Mouse (Mus musculus): ENCODE measurements around the gene Arid3b. TPM values are rescaled to one million over a fixed set of nuclear protein-coding genes. Genes with fewer than 3 reads are reported as not detected.

The Arid3b gene
- polyA plus RNA-seq, 1 experiment from 2014 or later = 9.7 TPM

- Histone ChIP-seq H3K27ac (no peak overlapping the region), H3K36me3 (no peaks in the 10 kb centered on the region), H3K4me1 (replicated peaks) (no peaks in the 10 kb centered on the region), H3K4me2 (no peak overlapping the region), H3K4me3 (replicated peaks) (no peak overlapping the region), H3K27me3 (peaks cover 6% of the 10 kb centered on the region; the same call in 1 of the 2 replicates), H3K9ac (no peak overlapping the region), H3K9me3 (replicated peaks) (no peaks in the 10 kb centered on the region)
- no peak for DNase-seq
- no peak for ATAC-seq (ENCODE audit: low read depth)
These were observed 27.7 kb upstream of the Arid3b start for GRCm38 (mm10) chr9:57864336-57864735.

DNA sequence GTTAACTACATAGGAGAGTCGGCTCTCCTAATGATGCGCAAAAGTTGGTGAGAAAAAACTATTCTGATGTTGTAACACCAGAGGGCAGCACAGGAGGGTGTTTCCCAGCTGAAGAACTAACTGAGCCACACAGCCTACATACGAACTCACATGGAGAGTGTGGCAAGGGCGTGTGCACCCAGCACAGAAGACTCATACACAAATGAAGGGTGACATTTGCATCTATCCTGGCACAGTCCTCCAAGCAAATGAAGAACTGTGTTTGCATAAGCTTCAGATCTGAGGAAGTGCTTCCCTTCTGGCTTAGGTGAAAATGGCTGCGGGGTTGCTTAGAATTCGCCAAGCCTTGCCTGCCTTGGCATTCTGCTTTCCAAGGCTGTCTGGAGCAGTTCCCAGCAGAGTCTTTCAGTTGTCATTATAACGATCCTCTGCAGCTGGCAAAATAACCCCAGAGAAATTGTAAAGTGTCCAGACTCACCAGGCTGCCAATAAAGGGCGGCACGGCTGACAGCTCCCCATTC, 25.4 kb upstream of the Arid3b start:
- Histone ChIP-seq H3K4me2 (no peak overlapping the region), H3K4me1 (replicated peaks) (no peaks in the 10 kb centered on the region), H3K9ac (no peak overlapping the region), H3K9me3 (replicated peaks) (no peaks in the 10 kb centered on the region), H3K36me3 (no peaks in the 10 kb centered on the region), H3K27me3 (peaks cover 6% of the 10 kb centered on the region; the same call in 1 of the 2 replicates), H3K27ac (no peak overlapping the region), H3K4me3 (replicated peaks) (no peak overlapping the region)
- DNase-seq = no peak
- 47% methylated on average over 9 of the region's 9 CpGs for WGBS (ENCODE audit: insufficient replicate concordance)
- ATAC-seq (ENCODE audit: low read depth) = no peak

- no peak overlapping the region for H3K27ac ChIP-seq
- no peaks in the 10 kb centered on the region for H3K36me3 ChIP-seq
- ATAC-seq (ENCODE audit: low read depth) (no peak), DNase-seq (no peak)
- no peak overlapping the region for H3K4me3 ChIP-seq (replicated peaks)
- no peak overlapping the region for H3K9ac ChIP-seq
- WGBS (ENCODE audit: insufficient replicate concordance) = 75% methylated on average over 2 of the region's 2 CpGs
- no peaks in the 10 kb centered on the region for H3K9me3 ChIP-seq (replicated peaks)
- H3K4me2 ChIP-seq = no peak overlapping the region
- H3K27me3 ChIP-seq = no peaks in the 10 kb centered on the region; the same call in 1 of the 2 replicates
- H3K4me1 ChIP-seq (replicated peaks) = no peaks in the 10 kb centered on the region
These were observed 19.9 kb upstream of the Arid3b start for GRCm38 (mm10) chr9:57856456-57856855.

DNA sequence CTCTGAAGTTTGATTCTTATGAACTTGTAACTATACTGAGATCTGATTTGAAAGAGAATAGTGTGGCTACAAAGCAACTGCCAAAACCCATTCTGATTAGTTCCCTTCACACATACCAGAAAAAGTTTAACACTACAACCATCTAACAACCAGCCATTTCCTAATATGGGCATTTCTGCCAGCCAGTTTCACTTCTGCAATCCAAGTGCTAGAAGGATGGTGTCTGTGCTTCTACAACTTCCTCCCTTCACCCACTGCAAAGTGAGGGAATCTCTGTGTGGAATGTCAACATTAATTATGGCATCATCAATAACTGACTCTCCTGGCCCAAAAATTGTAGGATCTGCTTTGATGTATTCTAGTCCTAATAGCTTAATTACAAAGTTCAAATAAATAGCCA, 17.7 kb upstream of the Arid3b start:
- Histone ChIP-seq H3K4me3 (replicated peaks) (no peak overlapping the region), H3K27ac (no peak overlapping the region)
- no peak for DNase-seq

GRCm38 (mm10) chr9:57839032-57839431, 2.4 kb upstream of the Arid3b start:
- ATAC-seq (ENCODE audit: low read depth) (no peak), DNase-seq (no peak)
- Histone ChIP-seq H3K27me3 (no peaks in the 10 kb centered on the region), H3K36me3 (no peaks in the 10 kb centered on the region), H3K4me3 (replicated peaks) (no peak overlapping the region), H3K4me1 (replicated peaks) (peaks cover 49% of the 10 kb centered on the region), H3K9me3 (replicated peaks) (no peaks in the 10 kb centered on the region), H3K4me2 (no peak overlapping the region; the same call in 1 of the 2 replicates), H3K9ac (no peak overlapping the region), H3K27ac (0 out of 2 replicates have a peak overlapping the region, but pooled peaks have one; percentile 35)
- 8% methylated on average over 2 of the region's 2 CpGs for WGBS (ENCODE audit: insufficient replicate concordance)

More for the DNA sequence above, 17.7 kb upstream of the Arid3b start:
- Histone ChIP-seq H3K4me1 (replicated peaks) (no peaks in the 10 kb centered on the region), H3K27me3 (no peaks in the 10 kb centered on the region; the same call in 1 of the 2 replicates), H3K9ac (no peak overlapping the region), H3K36me3 (no peaks in the 10 kb centered on the region), H3K9me3 (replicated peaks) (no peaks in the 10 kb centered on the region), H3K4me2 (no peak overlapping the region)
- ATAC-seq (ENCODE audit: low read depth) = no peak

GRCm38 (mm10) chr9:57835841-57836514, 615 bp downstream of the Arid3b start:
- Histone ChIP-seq H3K27me3 (no peaks in the 10 kb centered on the region), H3K9ac (peak overlapping the region; percentile 96), H3K27ac (peak overlapping the region; percentile 85), H3K4me3 (replicated peaks) (peak overlapping the region; percentile 94), H3K4me1 (replicated peaks) (peaks cover 76% of the 10 kb centered on the region), H3K36me3 (peaks cover 7% of the 10 kb centered on the region), H3K9me3 (replicated peaks) (no peaks in the 10 kb centered on the region), H3K4me2 (peak overlapping the region; percentile 90)
- DNase-seq (no peak), ATAC-seq (ENCODE audit: low read depth) (no peak)
- 1% methylated on average over 22 of the region's 22 CpGs for WGBS (ENCODE audit: insufficient replicate concordance)

GRCm38 (mm10) chr9:57834629-57835417, 1.8 kb downstream of the Arid3b start:
- no peak overlapping the region for H3K27ac ChIP-seq
- whole genome bisulfite sequencing (ENCODE audit: insufficient replicate concordance) = 61% methylated on average over 11 of the region's 11 CpGs
- DNase-seq = no peak
- peak overlapping the region; percentile 94 for H3K4me3 ChIP-seq (replicated peaks)
- H3K36me3 ChIP-seq = peaks cover 7% of the 10 kb centered on the region
- H3K4me1 ChIP-seq (replicated peaks) = peaks cover 83% of the 10 kb centered on the region
- H3K9me3 ChIP-seq (replicated peaks) = no peaks in the 10 kb centered on the region
- H3K9ac ChIP-seq = peak overlapping the region; percentile 7; the same call in 1 of the 2 replicates
- ATAC-seq (ENCODE audit: low read depth) = no peak
- no peaks in the 10 kb centered on the region for H3K27me3 ChIP-seq
- peak overlapping the region; percentile 90 for H3K4me2 ChIP-seq

DNA sequence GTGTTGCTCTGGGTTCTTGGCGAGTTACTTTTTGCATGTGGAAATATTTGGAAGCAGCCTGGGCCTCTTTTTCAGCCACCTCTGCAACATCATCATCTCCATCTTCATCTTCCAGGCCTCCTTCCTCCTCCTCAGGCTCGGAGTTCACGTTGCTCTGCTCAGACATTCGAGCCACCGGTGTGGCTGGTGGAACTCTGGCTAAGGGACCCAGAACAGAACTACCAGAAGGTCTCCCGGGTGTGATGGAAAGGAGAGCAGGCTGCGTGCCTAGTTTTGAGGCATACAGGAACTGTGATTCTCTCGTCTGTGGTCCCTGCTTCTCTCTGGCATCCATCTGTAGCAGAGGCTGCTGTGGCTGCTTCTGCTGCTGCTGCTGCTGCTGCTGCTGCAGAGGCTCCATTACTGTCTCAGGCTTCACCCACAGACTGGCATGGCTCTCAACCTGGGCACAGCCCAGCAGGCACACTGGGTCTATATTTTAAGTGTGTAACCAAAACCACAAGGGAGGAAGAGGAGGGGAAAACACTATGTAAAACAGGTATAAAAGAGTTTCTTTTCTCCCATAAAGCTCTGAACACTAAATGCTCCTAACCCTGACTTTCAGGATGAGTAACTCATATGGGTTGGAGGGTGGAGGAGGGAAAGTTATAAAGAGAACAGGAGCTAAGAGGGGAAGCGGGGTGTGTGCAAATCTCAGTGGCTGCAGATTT, 2.7 kb downstream of the Arid3b start:
- ATAC-seq (ENCODE audit: low read depth) = no peak
- DNase-seq = no peak
- Histone ChIP-seq H3K4me1 (replicated peaks) (peaks cover 79% of the 10 kb centered on the region), H3K4me2 (no peak overlapping the region), H3K36me3 (peaks cover 7% of the 10 kb centered on the region), H3K4me3 (replicated peaks) (no peak overlapping the region), H3K27ac (no peak overlapping the region), H3K9ac (no peak overlapping the region), H3K9me3 (replicated peaks) (no peaks in the 10 kb centered on the region), H3K27me3 (no peaks in the 10 kb centered on the region)
- WGBS (ENCODE audit: insufficient replicate concordance) = 79% methylated on average over 9 of the region's 9 CpGs

- peak overlapping the region; percentile 57 for H3K9ac ChIP-seq
- H3K27ac ChIP-seq = peak overlapping the region; percentile 51
- WGBS (ENCODE audit: insufficient replicate concordance) = 29% methylated on average over 24 of the region's 24 CpGs
- peaks cover 78% of the 10 kb centered on the region for H3K4me1 ChIP-seq (replicated peaks)
- peak overlapping the region; percentile 61 for H3K4me2 ChIP-seq
- peak; percentile 94 for ATAC-seq (ENCODE audit: low read depth)
- DNase-seq = peak; percentile 76
- H3K36me3 ChIP-seq = peaks cover 7% of the 10 kb centered on the region
- no peaks in the 10 kb centered on the region for H3K9me3 ChIP-seq (replicated peaks)
- no peaks in the 10 kb centered on the region for H3K27me3 ChIP-seq
- H3K4me3 ChIP-seq (replicated peaks) = peak overlapping the region; percentile 39
These were observed 5.1 kb downstream of the Arid3b start for GRCm38 (mm10) chr9:57831267-57832082.

DNA sequence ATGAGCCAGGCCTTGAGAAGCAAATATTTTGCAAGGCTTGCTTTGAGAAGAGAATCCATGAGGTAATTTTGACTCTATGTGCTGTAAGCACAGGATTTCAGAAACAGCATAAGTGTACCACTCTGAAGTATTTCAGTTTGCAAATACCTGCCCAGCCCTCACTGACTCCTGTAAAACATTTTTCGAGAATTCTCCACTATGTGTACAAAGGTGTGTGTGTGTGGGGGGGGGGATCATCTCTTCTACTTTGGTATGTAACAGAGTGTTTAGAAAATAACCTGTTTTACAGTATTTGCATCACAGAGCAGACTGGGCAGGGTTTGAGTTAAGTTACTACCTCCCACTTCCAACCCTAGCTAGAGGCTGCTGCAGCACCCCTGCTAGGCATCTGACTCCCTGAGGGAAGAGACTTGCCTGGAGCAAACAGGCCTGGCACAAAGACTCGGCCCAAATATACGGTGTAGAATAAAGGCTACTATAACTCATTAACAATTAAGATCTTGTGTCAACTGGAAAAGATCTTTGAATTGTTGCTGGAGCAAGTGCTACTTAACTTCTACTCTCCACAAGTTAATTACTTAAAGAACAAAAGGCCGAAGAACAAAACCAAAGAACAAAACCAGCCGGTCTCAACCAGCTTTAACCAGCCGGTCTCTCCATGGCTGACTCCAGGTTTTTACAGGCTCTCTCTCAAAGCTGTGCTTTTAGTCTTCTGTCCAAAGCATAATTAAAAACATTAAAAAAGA, 6.6 kb downstream of the Arid3b start:
- H3K4me1 ChIP-seq (replicated peaks) = peaks cover 65% of the 10 kb centered on the region
- no peak overlapping the region for H3K4me2 ChIP-seq
- 84% methylated on average over 6 of the region's 6 CpGs for WGBS (ENCODE audit: insufficient replicate concordance)
- no peaks in the 10 kb centered on the region for H3K27me3 ChIP-seq
- H3K36me3 ChIP-seq = peaks cover 13% of the 10 kb centered on the region
- no peak for ATAC-seq (ENCODE audit: low read depth)
- no peak overlapping the region for H3K9ac ChIP-seq
- H3K9me3 ChIP-seq (replicated peaks) = no peaks in the 10 kb centered on the region
- no peak for DNase-seq
- H3K27ac ChIP-seq = no peak overlapping the region
- no peak overlapping the region for H3K4me3 ChIP-seq (replicated peaks)
